In genomic region chr2:33629641-33630040, GRCm38 (mm10) we compare ENCODE assay signal across 21 mouse cellular contexts. TPM values are rescaled to one million over a fixed set of nuclear protein-coding genes. Genes with fewer than 3 reads are reported as not detected.
DNase-seq lines count a peak whose midpoint lies in the region; ATAC-seq lines count a peak whose summit lies in the region.
"Had no signal": no experiment of that assay in that cellular context is flagged by ENCODE, and none has a peak within 500 bp of the region (broad histone marks: within the 10 kb centered on the region; RNA-seq: fewer than 3 reads in every experiment).

No protein-coding gene starts in this region.

- 15% methylated on average over 6 of the region's 6 CpGs for whole genome bisulfite sequencing in kidney, embryonic 16.5 days
- 7% methylated on average over 6 of the region's 6 CpGs for WGBS in hindbrain, embryonic 11.5 days
- WGBS in limb, embryonic 11.5 days = 6% methylated on average over 6 of the region's 6 CpGs
- WGBS in neural tube, embryonic 13.5 days = 5% methylated on average over 6 of the region's 6 CpGs

- H3K27ac ChIP-seq in kidney, embryonic 16.5 days (ENCODE audit: low read length) = peak overlapping the region; percentile 41
- peak overlapping the region; percentile 1; the same call in 1 of the 2 replicates for H3K27ac ChIP-seq in hindbrain, embryonic 11.5 days (ENCODE audit: low read depth, low read length)
- H3K27ac ChIP-seq in limb, embryonic 11.5 days (replicated peaks; ENCODE audit: low read depth, low read length) = peak overlapping the region; percentile 76
- peak overlapping the region; percentile 54; the same call in 1 of the 2 replicates for H3K27ac ChIP-seq in neural tube, embryonic 13.5 days (replicated peaks)
- H3K27ac ChIP-seq: intestine, embryonic 15.5 days; liver, embryonic 12.5 days; lung, embryonic 15.5 days; stomach, embryonic 15.5 days had no signal

- intact Hi-C loops in left cerebral cortex, postnatal 14 days (cut with DNase I) = no loop called here

- peaks cover 45% of the 10 kb centered on the region for H3K4me1 ChIP-seq in kidney, embryonic 16.5 days (ENCODE audit: insufficient read depth, low read length)
- H3K4me1 ChIP-seq in hindbrain, embryonic 11.5 days (replicated peaks; ENCODE audit: control insufficient read depth, insufficient read depth, low read length) = peaks cover 30% of the 10 kb centered on the region
- peaks cover 65% of the 10 kb centered on the region for H3K4me1 ChIP-seq in limb, embryonic 11.5 days (ENCODE audit: control insufficient read depth, insufficient read depth, low read length)
- peaks cover 96% of the 10 kb centered on the region for H3K4me1 ChIP-seq in neural tube, embryonic 13.5 days (replicated peaks)
- H3K4me1 ChIP-seq: liver, embryonic 12.5 days; megakaryocyte, embryonic 14.5 days had no signal

- no peak for ATAC-seq in kidney, embryonic 16.5 days (ENCODE audit: low FRiP score, low TSS enrichment)
- ATAC-seq in hindbrain, embryonic 11.5 days (ENCODE audit: low FRiP score) = no peak
- ATAC-seq in limb, embryonic 11.5 days (ENCODE audit: insufficient number of reproducible peaks, low FRiP score, low TSS enrichment, low read depth) = no peak
- no peak for ATAC-seq in neural tube, embryonic 13.5 days (ENCODE audit: low read depth)
- no peak for ATAC-seq in megakaryocyte progenitor cell, adult 5-6 weeks (replicated peaks; ENCODE audit: poor library complexity)
- ATAC-seq: forebrain, embryonic 16.5 days; intestine, embryonic 15.5 days; liver, embryonic 12.5 days had no signal

- H3K36me3 ChIP-seq in kidney, embryonic 16.5 days (ENCODE audit: insufficient read depth, low read length) = no peaks in the 10 kb centered on the region
- H3K36me3 ChIP-seq in hindbrain, embryonic 11.5 days (ENCODE audit: control insufficient read depth, insufficient read depth, low read length) = no peaks in the 10 kb centered on the region
- no peaks in the 10 kb centered on the region for H3K36me3 ChIP-seq in limb, embryonic 11.5 days (ENCODE audit: control insufficient read depth, insufficient read depth, low read length)
- H3K36me3 ChIP-seq in neural tube, embryonic 13.5 days = no peaks in the 10 kb centered on the region
- H3K36me3 ChIP-seq: G1E; intestine, embryonic 15.5 days; liver, embryonic 12.5 days; lung, embryonic 15.5 days; stomach, embryonic 15.5 days had no signal

- peaks cover 81% of the 10 kb centered on the region for H3K27me3 ChIP-seq in kidney, embryonic 16.5 days (ENCODE audit: insufficient read depth, low read length)
- H3K27me3 ChIP-seq in hindbrain, embryonic 11.5 days (ENCODE audit: control insufficient read depth, insufficient read depth, low read length) = peaks cover 95% of the 10 kb centered on the region
- peaks cover 11% of the 10 kb centered on the region for H3K27me3 ChIP-seq in limb, embryonic 11.5 days (ENCODE audit: control insufficient read depth, insufficient read depth, low read length)
- peaks cover 100% of the 10 kb centered on the region for H3K27me3 ChIP-seq in neural tube, embryonic 13.5 days

- no peak for DNase-seq in kidney, adult 11 months
- no peak for DNase-seq in hindbrain, embryonic 11.5 days (ENCODE audit: low spot score)
- DNase-seq in limb, embryonic 11.5 days (ENCODE audit: low spot score) = no peak
- no peak for DNase-seq in left cerebral cortex, postnatal 14 days (ENCODE audit: low spot score in 2 of 2)
- no peak for DNase-seq in lung, postnatal 36 days
- DNase-seq: adrenal gland, adult 8-10 months; cerebellum, adult 2 months; gastrocnemius, postnatal 10 days; spleen, adult 18-20 months had no signal

- no peak overlapping the region for H3K9ac ChIP-seq in kidney, embryonic 16.5 days (replicated peaks; ENCODE audit: low read length)
- no peak overlapping the region for H3K9ac ChIP-seq in hindbrain, embryonic 11.5 days (ENCODE audit: low read depth, low read length)
- peak overlapping the region; percentile 80 for H3K9ac ChIP-seq in limb, embryonic 11.5 days (ENCODE audit: low read length)
- peak overlapping the region; percentile 62 for H3K9ac ChIP-seq in neural tube, embryonic 13.5 days
- H3K9ac ChIP-seq: intestine, embryonic 15.5 days; liver, embryonic 12.5 days; lung, embryonic 15.5 days; stomach, embryonic 15.5 days had no signal

- no peak overlapping the region for H3K4me2 ChIP-seq in kidney, embryonic 16.5 days (replicated peaks; ENCODE audit: low read depth, low read length)
- H3K4me2 ChIP-seq in hindbrain, embryonic 11.5 days (replicated peaks; ENCODE audit: low read depth, low read length) = no peak overlapping the region
- H3K4me2 ChIP-seq in limb, embryonic 11.5 days (ENCODE audit: low read depth, severe bottlenecking) = peak overlapping the region; percentile 79
- H3K4me2 ChIP-seq in neural tube, embryonic 13.5 days = peak overlapping the region; percentile 62
- H3K4me2 ChIP-seq: intestine, embryonic 15.5 days; liver, embryonic 12.5 days; lung, embryonic 15.5 days; stomach, embryonic 15.5 days had no signal

- H3K9me3 ChIP-seq in kidney, embryonic 16.5 days (ENCODE audit: low read length) = no peaks in the 10 kb centered on the region
- no peaks in the 10 kb centered on the region for H3K9me3 ChIP-seq in hindbrain, embryonic 11.5 days (ENCODE audit: control insufficient read depth, low read length)
- H3K9me3 ChIP-seq in limb, embryonic 11.5 days (ENCODE audit: control insufficient read depth, low read length) = no peaks in the 10 kb centered on the region
- H3K9me3 ChIP-seq in neural tube, embryonic 13.5 days = no peaks in the 10 kb centered on the region
- H3K9me3 ChIP-seq: G1E; intestine, embryonic 15.5 days; liver, embryonic 12.5 days; lung, embryonic 15.5 days; megakaryocyte, embryonic 14.5 days; stomach, embryonic 15.5 days had no signal

- H3K4me3 ChIP-seq in kidney, embryonic 16.5 days (ENCODE audit: low read length) = no peak overlapping the region
- no peak overlapping the region for H3K4me3 ChIP-seq in hindbrain, embryonic 11.5 days (ENCODE audit: low read depth, low read length)
- peak overlapping the region; percentile 39; the same call in 1 of the 2 replicates for H3K4me3 ChIP-seq in limb, embryonic 11.5 days (ENCODE audit: low read depth, low read length)
- H3K4me3 ChIP-seq in neural tube, embryonic 13.5 days = peak overlapping the region; percentile 31
- H3K4me3 ChIP-seq: intestine, embryonic 15.5 days; liver, embryonic 12.5 days; lung, embryonic 15.5 days; megakaryocyte, embryonic 14.5 days; stomach, embryonic 15.5 days had no signal

RNA-seq across cellular contexts. Expression of gene Lmx1b, which starts 10.7 kb away (rescaled TPM):
- 0.94 and 1.3 TPM in 2 replicates for polyA plus RNA-seq in kidney, embryonic 16.5 days (2015; fragmentation: Nextera tagmentation; extraction: Ambion mirVana)
- 4.2 and 5.0 TPM in 2 replicates for polyA plus RNA-seq in hindbrain, embryonic 11.5 days (2014; fragmentation: Nextera tagmentation; extraction: Ambion mirVana)
- 10.2 and 10.6 TPM in 2 replicates for polyA plus RNA-seq in limb, embryonic 11.5 days (2014; fragmentation: Nextera tagmentation; extraction: Ambion mirVana)
- polyA plus RNA-seq in neural tube, embryonic 13.5 days (2015; fragmentation: Nextera tagmentation; extraction: Ambion mirVana) = 9.1 and 11.1 TPM in 2 replicates
- total RNA-seq in left cerebral cortex, postnatal 14 days (2021) = under 1 TPM; 0.42 to 0.59 TPM
- not detected in 2 replicates for total RNA-seq in megakaryocyte progenitor cell, adult 5-6 weeks (2015)
- total RNA-seq in megakaryocyte progenitor cell, adult 5-6 weeks (2017) = not detected in 2 replicates
- total RNA-seq: heart, postnatal 10 days had no signal
- polyA plus RNA-seq: forebrain, embryonic 16.5 days; G1E; liver, embryonic 12.5 days; thymus, postnatal 0 days had no signal

Comparison
In these comparisons a context has a peak if more than half of its experiments do, and no peak if none do; other contexts are left out.
1. H3K27ac ChIP-seq: peak in every context shown above with its lines; median percentile 76 in limb, embryonic 11.5 days; 54 in neural tube, embryonic 13.5 days; 41 in kidney, embryonic 16.5 days; 1 in hindbrain, embryonic 11.5 days.
2. H3K4me2 ChIP-seq: peak in limb, embryonic 11.5 days (single experiment) and neural tube, embryonic 13.5 days (single experiment); none in kidney, embryonic 16.5 days (single experiment) and hindbrain, embryonic 11.5 days (single experiment).
3. H3K4me3 ChIP-seq: peak in limb, embryonic 11.5 days (single experiment) and neural tube, embryonic 13.5 days (single experiment); none in kidney, embryonic 16.5 days (single experiment) and hindbrain, embryonic 11.5 days (single experiment).
4. H3K9ac ChIP-seq: peak in limb, embryonic 11.5 days (single experiment) and neural tube, embryonic 13.5 days (single experiment); none in kidney, embryonic 16.5 days (single experiment) and hindbrain, embryonic 11.5 days (single experiment).